Mouse (Mus musculus): ENCODE results near the gene Zbp1.

Zbp1 gene

GRCm38 (mm10) chr2:173232065-173232765 is 13.5 kb upstream of the Zbp1 start:
- TF ChIP-seq GATA4 (IDR thresholded peaks at IDR 0.05; ENCODE audit: insufficient replicate concordance, low read length): no peak

- TF ChIP-seq GATA4 (IDR thresholded peaks at IDR 0.05; ENCODE audit: insufficient replicate concordance, low read length): no peak
Measured at GRCm38 (mm10) chr2:173229578-173230224, 11.0 kb upstream of the Zbp1 start.

GRCm38 (mm10) chr2:173228567-173228966 is 9.8 kb upstream of the Zbp1 start:
- no peak for TF ChIP-seq GATA4 (IDR thresholded peaks at IDR 0.05; ENCODE audit: insufficient replicate concordance, low read length)

- TF ChIP-seq GATA4 (IDR thresholded peaks at IDR 0.05; ENCODE audit: insufficient replicate concordance, low read length): no peak
Measured at GRCm38 (mm10) chr2:173226792-173227191, 8.1 kb upstream of the Zbp1 start.

GRCm38 (mm10) chr2:173225906-173226305 is 7.2 kb upstream of the Zbp1 start:
- TF ChIP-seq GATA4 (IDR thresholded peaks at IDR 0.05; ENCODE audit: insufficient replicate concordance, low read length): no peak

- TF ChIP-seq GATA4 (IDR thresholded peaks at IDR 0.05; ENCODE audit: insufficient replicate concordance, low read length): no peak
Measured at GRCm38 (mm10) chr2:173224832-173225231, 6.1 kb upstream of the Zbp1 start.

- no peak for TF ChIP-seq GATA4 (IDR thresholded peaks at IDR 0.05; ENCODE audit: insufficient replicate concordance, low read length)
Measured at GRCm38 (mm10) chr2:173224097-173224496, 5.4 kb upstream of the Zbp1 start.

GRCm38 (mm10) chr2:173223496-173223895 is 4.8 kb upstream of the Zbp1 start:
- TF ChIP-seq GATA4 (IDR thresholded peaks at IDR 0.05; ENCODE audit: insufficient replicate concordance, low read length): no peak

- no peak for TF ChIP-seq GATA4 (IDR thresholded peaks at IDR 0.05; ENCODE audit: insufficient replicate concordance, low read length)
Measured at GRCm38 (mm10) chr2:173220754-173221153, 2.0 kb upstream of the Zbp1 start.

GRCm38 (mm10) chr2:173219256-173219954 is 682 bp upstream of the Zbp1 start:
- TF ChIP-seq GATA4 (IDR thresholded peaks at IDR 0.05; ENCODE audit: insufficient replicate concordance, low read length): no peak

GRCm38 (mm10) chr2:173217763-173218258 is 912 bp downstream of the Zbp1 start:
- no peak for TF ChIP-seq GATA4 (IDR thresholded peaks at IDR 0.05; ENCODE audit: insufficient replicate concordance, low read length)

- no peak for TF ChIP-seq GATA4 (IDR thresholded peaks at IDR 0.05; ENCODE audit: insufficient replicate concordance, low read length)
Measured at GRCm38 (mm10) chr2:173217246-173217645, 1.5 kb downstream of the Zbp1 start.

- TF ChIP-seq GATA4 (IDR thresholded peaks at IDR 0.05; ENCODE audit: insufficient replicate concordance, low read length): no peak
Measured at GRCm38 (mm10) chr2:173216840-173217239, 1.9 kb downstream of the Zbp1 start.

- no peak for TF ChIP-seq GATA4 (IDR thresholded peaks at IDR 0.05; ENCODE audit: insufficient replicate concordance, low read length)
Measured at GRCm38 (mm10) chr2:173212227-173212626, 6.5 kb downstream of the Zbp1 start.

GRCm38 (mm10) chr2:173209091-173209815 is 9.5 kb downstream of the Zbp1 start:
- no peak for TF ChIP-seq GATA4 (IDR thresholded peaks at IDR 0.05; ENCODE audit: insufficient replicate concordance, low read length)
